In the genomic region with DNA sequence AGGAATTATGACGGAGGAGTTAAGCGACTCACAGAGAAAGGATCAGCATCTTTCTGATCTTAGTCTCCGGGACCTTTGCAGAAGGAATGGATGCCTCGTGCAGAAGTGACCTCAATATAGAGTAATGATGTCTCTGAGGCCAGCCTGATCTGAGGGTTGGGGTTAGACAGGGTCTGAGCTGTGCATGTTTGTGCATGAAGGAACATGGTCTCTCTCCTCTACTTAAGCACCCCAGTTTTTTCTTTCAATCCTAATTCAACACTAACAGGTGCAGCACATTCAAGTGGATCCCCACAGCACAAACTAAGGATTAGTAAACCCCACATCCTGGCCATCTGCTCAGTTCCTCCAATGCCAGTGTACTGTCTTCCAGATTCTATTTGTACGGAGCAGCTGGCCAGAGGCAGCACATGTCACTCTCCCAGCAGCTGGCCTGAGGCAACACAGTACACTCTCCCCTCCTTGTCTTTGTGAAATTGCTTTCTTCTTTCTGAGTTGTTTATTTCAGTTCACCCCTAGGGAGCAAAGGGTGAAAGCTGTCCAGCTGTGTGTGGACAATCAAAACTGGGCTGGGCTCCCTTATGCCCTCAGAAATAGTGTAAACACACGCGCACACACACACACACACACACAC, we compare ENCODE assay signal across 9 mouse cellular contexts. TPM values are rescaled to one million over a fixed set of nuclear protein-coding genes. Genes with fewer than 3 reads are reported as not detected.
DNase-seq lines count a peak whose midpoint lies in the region; ATAC-seq and TF ChIP-seq lines count a peak whose summit lies in the region.
"Had no signal": no experiment of that assay in that cellular context is flagged by ENCODE, and none has a peak within 500 bp of the region (broad histone marks: within the 10 kb centered on the region; RNA-seq: fewer than 3 reads in every experiment).

No protein-coding gene starts in this region.

- TF ChIP-seq POLR2A in myocyte (IDR thresholded peaks at IDR 0.05; ENCODE audit: insufficient read length, low read depth), result no peak

- H3K27me3 ChIP-seq in embryonic facial prominence, embryonic 11.5 days (ENCODE audit: control insufficient read depth, insufficient read depth, low read length), result no peaks in the 10 kb centered on the region
- H3K27me3 ChIP-seq in myocyte (ENCODE audit: control insufficient read depth, insufficient read depth, insufficient read length), result no peaks in the 10 kb centered on the region
- H3K27me3 ChIP-seq: embryonic facial prominence, embryonic 12.5 days had no signal

- peak; percentile 6 for DNase-seq in kidney, postnatal 10 days
- DNase-seq in kidney, postnatal 25 days, result no peak
- DNase-seq in embryonic facial prominence, embryonic 11.5 days (ENCODE audit: low spot score), result peak; percentile 6
- DNase-seq in lung, postnatal 10 days, result peak; percentile 58
- DNase-seq in cerebellum, adult 18-20 months, result no peak
- no peak for DNase-seq in layer of hippocampus, adult 9-10 months (ENCODE audit: low spot score)
- no peak for DNase-seq in layer of hippocampus, adult 8-10 months (ENCODE audit: low spot score in 2 of 2)

- H3K4me1 ChIP-seq in embryonic facial prominence, embryonic 11.5 days (ENCODE audit: control insufficient read depth, insufficient read depth, low read length), result no peaks in the 10 kb centered on the region
- H3K4me1 ChIP-seq: embryonic facial prominence, embryonic 12.5 days had no signal

- H3K27ac ChIP-seq in embryonic facial prominence, embryonic 11.5 days (replicated peaks; ENCODE audit: low read depth, low read length), result no peak overlapping the region
- H3K27ac ChIP-seq: embryonic facial prominence, embryonic 12.5 days had no signal

- no peaks in the 10 kb centered on the region for H3K79me2 ChIP-seq in myocyte (ENCODE audit: control insufficient read depth, insufficient read depth)

- no peaks in the 10 kb centered on the region for H3K9me3 ChIP-seq in embryonic facial prominence, embryonic 11.5 days (replicated peaks; ENCODE audit: control insufficient read depth, low read length)
- H3K9me3 ChIP-seq: embryonic facial prominence, embryonic 12.5 days had no signal

- no peak for ATAC-seq in embryonic facial prominence, embryonic 11.5 days (replicated peaks; ENCODE audit: insufficient number of reproducible peaks, low FRiP score, low TSS enrichment, low read depth)

- 66% methylated on average over 7 of the region's 7 CpGs for WGBS in embryonic facial prominence, embryonic 11.5 days

- H3K4me2 ChIP-seq in embryonic facial prominence, embryonic 11.5 days (ENCODE audit: low read depth, low read length), result no peak overlapping the region
- peak overlapping the region; percentile 3 for H3K4me2 ChIP-seq in myocyte (ENCODE audit: low read depth)
- H3K4me2 ChIP-seq: embryonic facial prominence, embryonic 12.5 days had no signal

- no peak overlapping the region for H3K9ac ChIP-seq in embryonic facial prominence, embryonic 11.5 days (replicated peaks; ENCODE audit: low read length)
- H3K9ac ChIP-seq: embryonic facial prominence, embryonic 12.5 days had no signal

- no peak overlapping the region for H3K4me3 ChIP-seq in embryonic facial prominence, embryonic 11.5 days (ENCODE audit: low read depth, low read length)
- no peak overlapping the region for H3K4me3 ChIP-seq in myocyte
- H3K4me3 ChIP-seq: embryonic facial prominence, embryonic 12.5 days had no signal

- H3K36me3 ChIP-seq in embryonic facial prominence, embryonic 11.5 days (replicated peaks; ENCODE audit: control insufficient read depth, insufficient read depth, low read depth, low read length), result no peaks in the 10 kb centered on the region
- H3K36me3 ChIP-seq in myocyte (ENCODE audit: control insufficient read depth, insufficient read depth), result no peaks in the 10 kb centered on the region
- H3K36me3 ChIP-seq: embryonic facial prominence, embryonic 12.5 days had no signal

- H3ac ChIP-seq in myocyte (ENCODE audit: control insufficient read depth, insufficient read length), result no peak overlapping the region

TF ChIP-seq in myocyte, 11 proteins besides CTCF, POLR2A, EP300 and RAD21:
- TF ChIP-seq MAX (IDR thresholded peaks at IDR 0.05; ENCODE audit: low read depth), result no peak
- no peak for TF ChIP-seq REST (IDR thresholded peaks at IDR 0.05; ENCODE audit: insufficient read depth, insufficient read length)
- peak; percentile 83 for TF ChIP-seq TCF12 (IDR thresholded peaks at IDR 0.05; ENCODE audit: insufficient read depth, poor library complexity, severe bottlenecking)
- 0 out of 2 replicates have a peak, but pooled peaks have one; percentile 17 for TF ChIP-seq CEBPB (IDR thresholded peaks at IDR 0.05; ENCODE audit: insufficient read depth, poor library complexity, severe bottlenecking)
- TF ChIP-seq E2F4 (IDR thresholded peaks at IDR 0.05; ENCODE audit: insufficient read depth), result no peak
- TF ChIP-seq MYOD1 (IDR thresholded peaks at IDR 0.05; ENCODE audit: control insufficient read depth in 1 of 3, insufficient read length in 2 of 3, low read depth in 2 of 3), result peak; percentile 64 to 97 (median 95)
- TF ChIP-seq MYOG (IDR thresholded peaks at IDR 0.05; ENCODE audit: control insufficient read depth in 1 of 3, insufficient read depth in 1 of 3, insufficient read length in 2 of 3, low read depth in 2 of 3), result peak; percentile 37 to 76 (median 74)
- TF ChIP-seq USF1 (IDR thresholded peaks at IDR 0.05; ENCODE audit: low read depth), result peak; percentile 22
- no peak for TF ChIP-seq POLR2AphosphoS2 (IDR thresholded peaks at IDR 0.05; ENCODE audit: insufficient read length, low read depth)
- no peak for TF ChIP-seq SRF (IDR thresholded peaks at IDR 0.05; ENCODE audit: control insufficient read depth, insufficient read length, low read depth)
- peak; percentile 75 for TF ChIP-seq TCF3 (IDR thresholded peaks at IDR 0.05; ENCODE audit: insufficient read length, low read depth)

RNA-seq across cellular contexts. Expression of gene Ice1, which starts 47.7 kb away (rescaled TPM):
- polyA plus RNA-seq in embryonic facial prominence, embryonic 11.5 days (2014; fragmentation: Nextera tagmentation; extraction: Ambion mirVana), result 31.5 and 34.0 TPM in 2 replicates
- 15.9 TPM for polyA plus RNA-seq in myocyte (2012; fragmentation: generic; extraction: Trizol)
- total RNA-seq in layer of hippocampus, adult 8-10 months (2022), result 10 to 100 TPM; 59.3 to 70.0 (median 65.4) TPM

Comparison
In these comparisons a context has a peak if more than half of its experiments do, and no peak if none do; other contexts are left out.
1. DNase-seq: peak in kidney, postnatal 10 days (single experiment), embryonic facial prominence, embryonic 11.5 days (single experiment) and lung, postnatal 10 days (single experiment); none in kidney, postnatal 25 days (0 of 2), cerebellum, adult 18-20 months (0 of 2), layer of hippocampus, adult 9-10 months (single experiment) and layer of hippocampus, adult 8-10 months (0 of 2).